Mouse (Mus musculus) right cerebral cortex, postnatal 14 days (tissue): ENCODE results near the gene Unc5a.

ENCODE experiments used
- DNase-seq: peaks from one replicate; pipeline ENCODE4 v3.0.0; 2022

The Unc5a gene

DNA sequence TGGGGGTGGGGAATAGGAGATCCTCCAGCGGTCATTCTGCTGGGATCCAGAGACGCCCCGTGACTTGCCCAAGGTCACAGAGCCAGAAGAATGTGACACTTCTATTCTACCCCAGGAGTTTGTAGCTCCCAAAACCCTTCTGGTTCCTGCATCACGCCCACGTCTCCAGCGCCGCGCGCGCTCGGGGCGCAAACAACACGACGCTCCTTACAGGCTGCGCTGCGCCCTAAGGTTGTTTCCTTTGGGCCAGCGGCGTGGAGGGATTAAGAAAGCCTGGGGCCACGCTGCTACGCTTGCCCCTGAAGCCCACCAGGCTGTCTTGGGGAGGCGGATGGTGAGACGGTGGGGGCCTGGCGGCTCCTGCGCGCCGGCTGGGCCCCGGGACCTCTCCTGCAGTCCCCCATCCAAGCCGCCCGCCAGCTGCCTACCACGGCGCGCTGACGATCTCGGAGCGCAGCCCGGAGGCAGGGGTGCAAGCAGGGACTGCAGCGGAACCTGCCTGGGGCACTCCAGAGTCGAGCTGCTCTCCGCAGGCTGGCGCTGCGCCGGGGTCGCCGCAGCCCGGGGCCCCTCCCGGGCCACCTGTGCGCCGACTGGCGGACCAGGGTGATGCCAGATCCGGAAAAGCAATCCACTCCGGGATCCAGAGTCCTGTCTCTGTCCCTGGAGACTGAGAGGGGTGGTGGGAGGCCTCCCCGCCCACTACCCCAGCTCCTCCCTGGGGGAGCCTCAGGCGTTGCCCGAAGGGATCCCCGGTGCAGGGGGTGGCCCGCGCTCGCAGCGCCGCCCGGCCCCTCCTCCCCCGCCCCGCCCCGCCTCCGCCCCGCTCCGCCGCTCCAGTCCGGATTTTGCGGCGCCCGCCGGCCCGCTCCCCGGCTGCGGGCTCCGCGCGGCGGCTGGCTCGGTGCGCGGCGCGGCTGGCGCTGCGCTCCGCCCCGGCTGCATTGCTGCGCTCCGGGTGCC lies at the start of gene Unc5a:
Gene Unc5a, plus strand, starts transcription at position 881 of the 963 bp plus-strand sequence.
- peak; percentile 72 for DNase-seq

DNA sequence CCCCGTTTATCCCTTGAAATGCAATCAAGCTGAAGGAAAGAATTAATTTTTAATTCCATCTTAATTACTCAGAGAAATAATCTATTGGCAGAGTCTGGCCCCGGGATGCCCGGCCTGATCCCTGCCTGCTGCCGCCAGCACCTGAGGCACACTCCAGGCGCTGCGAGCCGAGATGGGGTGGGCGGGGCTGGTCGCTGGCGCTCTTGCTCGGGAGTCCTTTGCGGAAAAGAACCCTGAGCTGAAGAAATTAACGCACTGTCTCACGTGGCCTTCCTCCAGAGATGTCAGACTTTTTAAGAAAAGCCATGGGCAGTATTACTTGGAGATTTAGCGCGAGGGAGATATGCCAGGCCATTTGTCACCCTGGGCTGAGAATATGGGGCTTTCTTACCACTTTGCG lies 37.2 kb upstream of the Unc5a start:
- DNase-seq: no peak

DNA sequence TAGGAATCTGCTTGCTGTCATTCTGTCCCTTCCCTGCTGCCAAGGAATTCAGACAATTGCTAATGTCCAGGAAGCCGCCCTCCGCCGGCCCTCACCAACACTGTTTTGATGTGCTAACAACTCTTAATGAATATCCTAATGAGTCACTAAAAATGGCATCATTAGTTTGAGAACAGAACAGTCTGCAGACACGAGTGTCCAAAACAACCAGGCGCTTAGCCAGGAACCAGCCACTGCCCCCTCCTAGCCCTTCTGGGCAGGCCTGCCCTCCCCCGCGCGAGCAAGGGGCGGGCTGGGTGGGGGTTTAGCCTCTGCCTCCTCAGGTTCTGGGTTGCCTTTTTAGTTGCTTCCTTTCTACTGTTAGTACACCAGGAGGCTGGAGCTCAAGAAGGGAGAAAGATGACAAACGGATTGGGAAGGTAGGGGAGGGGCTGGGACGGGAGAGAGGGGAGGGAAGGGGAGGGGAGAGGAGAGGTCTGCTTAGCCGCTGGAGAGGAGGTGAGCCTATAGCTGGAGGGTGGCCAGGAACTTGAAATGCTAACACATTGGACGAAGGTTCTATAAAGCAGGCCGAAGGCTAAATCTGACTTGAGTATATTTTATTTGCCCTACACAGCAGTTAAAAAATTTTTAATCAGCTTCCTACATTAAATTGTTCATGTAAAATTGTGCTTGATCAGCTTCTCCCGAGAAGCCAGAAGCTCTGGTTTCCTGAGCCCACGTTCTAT lies 36.2 kb upstream of the Unc5a start:
- no peak for DNase-seq

DNA sequence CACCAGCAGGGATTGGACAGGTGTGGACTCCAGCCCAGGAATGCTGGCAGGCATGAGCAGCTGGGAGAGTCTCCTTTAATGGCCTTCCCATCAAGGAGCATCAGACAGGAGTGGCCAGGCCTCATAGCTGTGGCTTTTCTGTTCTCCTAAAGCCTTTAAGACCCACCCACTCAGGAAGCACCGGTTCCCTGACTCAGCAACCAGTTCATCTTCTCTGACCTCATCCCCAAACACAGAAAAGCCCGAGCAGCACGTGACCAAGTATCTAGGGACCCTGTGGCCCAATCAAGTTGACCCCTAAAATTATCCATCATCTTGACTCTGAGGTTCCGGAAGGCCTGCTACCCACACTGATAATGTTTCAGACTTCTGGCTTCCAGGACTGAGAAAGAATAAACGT lies 32.6 kb upstream of the Unc5a start:
- DNase-seq: no peak

DNA sequence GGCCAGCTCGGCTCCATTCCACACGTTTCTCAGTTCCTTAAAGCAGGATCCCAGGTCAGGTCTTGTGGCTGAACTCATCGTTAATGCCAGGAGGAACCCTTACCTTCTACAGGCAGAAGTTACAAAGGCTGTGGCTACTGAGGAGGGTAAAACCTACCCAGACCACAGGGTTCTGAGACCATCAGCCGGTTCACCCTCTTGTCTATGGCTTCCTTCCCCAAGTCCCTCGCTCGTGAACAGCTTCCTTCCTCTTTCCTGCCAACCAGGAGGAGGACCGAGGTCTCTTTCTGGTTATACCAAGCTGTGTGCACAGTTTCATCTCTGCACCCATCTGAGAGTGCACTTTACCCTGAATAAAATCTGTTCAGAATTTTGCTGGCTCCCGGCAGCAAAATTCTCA lies 30.3 kb upstream of the Unc5a start:
- DNase-seq: no peak

DNA sequence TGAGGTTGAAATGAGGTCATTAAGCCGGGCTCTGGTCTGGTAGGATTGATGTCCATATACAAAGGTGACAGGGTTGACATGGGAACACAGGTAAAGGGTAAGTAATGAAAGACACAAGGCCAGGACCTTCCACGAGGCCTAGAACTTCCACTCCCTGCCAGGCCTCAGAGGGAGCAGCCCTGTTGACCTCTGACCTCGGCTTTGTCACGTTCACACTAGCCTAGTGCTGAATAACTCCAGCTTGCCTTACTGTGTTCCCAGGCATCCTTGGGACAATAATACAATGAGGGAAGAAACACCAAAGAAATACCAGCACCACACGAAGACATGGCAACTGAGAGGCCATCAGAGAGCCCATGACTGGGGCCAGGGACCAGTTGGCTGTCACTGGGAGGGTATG lies 29.5 kb upstream of the Unc5a start:
- DNase-seq: no peak

DNA sequence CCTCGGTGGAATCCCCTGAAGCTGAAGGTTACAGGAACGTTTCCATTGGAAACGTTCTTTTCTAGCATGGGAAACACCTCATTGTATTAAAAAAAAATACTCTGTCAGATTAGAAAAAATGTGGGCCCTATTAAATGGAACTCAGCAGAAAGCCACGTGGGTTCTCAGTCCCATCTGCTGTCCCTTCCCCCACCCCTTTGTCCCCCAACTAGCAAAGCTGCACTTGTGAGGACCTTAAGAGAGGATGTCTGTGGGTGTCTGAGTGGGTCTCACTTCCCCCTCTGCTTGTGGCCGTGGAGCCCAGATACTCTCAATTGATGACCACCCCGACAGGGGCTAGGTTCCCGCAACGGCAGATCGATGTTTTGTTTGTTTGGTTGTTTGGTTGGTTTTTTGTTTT lies 27.5 kb upstream of the Unc5a start:
- DNase-seq: no peak

DNA sequence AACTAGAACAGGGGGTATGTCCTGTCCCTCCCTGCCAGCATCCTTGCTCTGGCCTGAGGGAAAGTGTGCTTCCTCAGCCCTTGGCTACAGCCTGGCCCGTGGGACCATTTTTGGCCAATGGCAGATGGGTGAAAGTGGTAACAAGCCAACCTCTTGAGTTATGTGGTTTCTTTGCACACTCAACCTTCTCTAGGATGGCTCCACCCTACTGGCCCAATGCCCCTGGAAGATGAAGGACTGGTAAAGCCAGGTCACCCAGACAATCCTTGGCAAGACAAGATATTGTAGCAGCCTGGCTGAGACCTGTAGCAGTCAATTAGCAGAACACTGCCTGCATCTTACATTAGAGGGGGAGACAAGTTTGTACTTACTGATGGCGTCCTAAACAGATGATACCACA lies 25.5 kb upstream of the Unc5a start:
- no peak for DNase-seq

DNA sequence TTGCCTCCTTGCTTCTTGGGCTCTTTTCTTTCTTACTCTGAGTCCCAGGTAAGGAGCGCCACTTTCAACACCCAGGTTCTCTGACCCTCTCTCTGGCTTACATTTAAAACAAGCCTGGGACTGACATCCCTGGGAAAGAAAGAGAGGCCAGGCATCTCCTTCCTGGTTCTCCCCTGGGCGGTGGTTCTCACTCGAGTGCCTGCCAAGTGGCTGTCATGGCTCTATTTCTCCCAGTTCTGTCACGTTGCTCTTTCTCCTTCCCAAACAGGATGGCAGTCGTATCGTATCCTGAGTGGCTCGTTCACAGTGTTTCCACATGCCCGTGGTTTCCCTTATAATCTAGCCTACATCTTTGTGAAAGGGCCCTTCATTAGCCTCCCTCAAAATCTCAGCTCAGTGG lies 23.7 kb upstream of the Unc5a start:
- DNase-seq: no peak

DNA sequence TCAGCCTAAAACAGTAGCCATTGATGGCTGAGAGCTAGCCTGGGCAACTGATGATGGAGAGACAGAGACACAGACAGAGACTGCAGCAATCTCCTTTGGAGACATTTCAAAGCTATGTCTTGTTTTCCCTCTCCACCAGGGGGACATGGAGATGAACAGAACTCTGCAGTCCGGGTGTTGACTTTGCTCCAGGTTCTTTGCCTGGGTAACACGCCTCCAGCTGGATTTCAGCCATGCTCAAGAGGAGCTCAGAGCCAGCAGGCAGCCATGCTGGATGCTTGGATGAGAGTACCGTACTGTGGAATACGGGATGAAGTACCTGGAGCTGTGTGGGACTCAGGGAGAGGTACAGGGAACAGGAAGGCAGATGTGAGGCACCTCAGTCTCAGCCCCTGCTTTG lies 22.6 kb upstream of the Unc5a start:
- DNase-seq: peak; percentile 52

DNA sequence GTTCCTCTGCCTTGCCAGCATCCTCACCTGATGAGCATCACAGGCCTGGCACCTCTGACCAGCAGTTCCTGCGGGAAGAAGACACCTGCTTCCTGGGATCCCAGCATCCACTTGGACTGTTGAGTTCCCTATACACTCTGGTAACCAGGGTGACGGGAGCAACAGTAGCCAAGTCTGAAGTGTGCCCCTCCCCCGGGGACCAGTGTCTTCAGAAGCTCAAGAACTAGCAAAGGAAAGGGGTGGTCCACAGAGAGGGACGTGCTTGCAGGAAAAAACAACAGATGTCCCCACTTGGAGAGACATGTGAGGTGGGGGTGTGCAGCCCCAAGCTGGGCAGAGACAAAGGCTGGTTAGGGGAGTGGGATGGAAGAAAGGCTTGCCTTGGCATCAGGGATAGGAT lies 19.1 kb upstream of the Unc5a start:
- DNase-seq: no peak

DNA sequence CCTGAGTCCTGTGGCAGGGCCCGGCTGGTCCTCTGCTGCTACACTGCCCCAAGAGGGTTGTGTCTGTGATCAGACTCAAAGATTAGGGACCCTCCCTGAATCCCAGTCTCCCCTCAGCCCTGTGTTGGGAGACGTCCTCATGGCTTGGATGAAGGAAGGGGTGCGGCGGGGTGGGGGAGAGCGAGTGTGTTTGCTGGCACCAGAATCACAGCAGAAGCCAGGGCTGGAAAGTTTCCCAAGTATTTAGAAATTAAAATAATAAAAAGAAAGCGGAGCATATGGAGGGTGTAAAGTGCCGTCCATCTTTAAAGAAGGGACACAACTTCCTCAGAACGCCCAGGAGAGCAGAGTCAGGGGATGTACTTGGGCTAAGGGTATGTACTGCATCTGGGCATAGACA lies 14.3 kb upstream of the Unc5a start:
- no peak for DNase-seq

DNA sequence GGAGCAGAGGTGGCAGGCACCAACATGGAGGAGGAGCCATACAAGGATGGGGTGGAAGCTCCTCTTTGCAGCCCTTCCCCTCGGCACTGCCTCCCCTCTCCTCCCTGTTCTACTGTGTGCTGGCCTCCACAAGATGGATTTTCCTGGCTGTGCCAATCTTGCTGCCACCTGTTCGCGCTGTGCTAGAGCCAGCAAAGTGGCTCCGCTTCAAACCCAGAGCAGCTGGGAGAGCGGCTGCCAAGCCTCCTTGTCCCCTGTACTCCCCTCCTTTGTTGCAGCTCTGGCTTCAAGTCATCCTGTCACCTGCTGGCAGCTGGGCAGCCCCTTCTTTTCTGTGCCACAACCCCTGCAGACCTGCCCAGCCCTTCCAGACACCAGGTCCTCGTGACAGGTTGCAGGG lies 13.0 kb upstream of the Unc5a start:
- peak; percentile 69 for DNase-seq

DNA sequence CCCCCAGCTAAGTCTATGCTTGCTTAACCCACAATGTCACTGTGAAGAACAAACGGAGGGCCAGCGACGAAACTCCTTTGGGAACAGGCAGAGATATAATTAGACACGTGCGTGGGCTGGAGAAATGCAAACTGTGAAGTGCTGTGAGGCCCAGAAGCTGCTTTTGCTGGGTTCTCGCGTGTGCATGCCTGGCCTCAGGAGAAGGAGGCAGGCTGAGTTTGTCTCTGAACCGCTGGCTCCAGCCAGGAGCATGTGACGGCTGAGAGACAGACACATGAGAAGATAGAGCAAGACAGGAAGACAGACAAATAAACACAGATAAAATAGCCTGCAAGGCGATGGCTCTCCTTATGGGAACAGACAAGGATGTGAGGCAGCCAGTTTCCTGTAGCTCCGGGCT lies 11.3 kb upstream of the Unc5a start:
- peak; percentile 65 for DNase-seq

DNA sequence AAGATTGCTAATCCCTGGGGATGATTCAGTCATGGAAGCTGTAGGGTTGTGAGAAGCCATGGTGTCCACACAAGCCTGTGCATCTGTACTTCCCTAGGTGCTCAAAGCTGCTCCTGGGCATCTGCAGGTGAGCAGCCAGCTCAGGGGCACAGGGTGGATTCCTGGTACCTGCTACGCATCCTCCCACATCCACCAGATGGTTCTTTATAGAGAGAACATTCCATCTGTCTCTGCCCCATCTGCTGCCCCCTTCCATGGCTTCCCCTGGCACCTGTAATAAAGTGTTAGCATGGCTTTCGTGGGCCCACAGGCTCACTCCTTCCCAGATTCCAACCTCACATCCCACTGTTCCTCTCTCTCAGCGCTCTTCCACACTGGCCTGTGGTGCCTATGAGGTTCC lies 10.7 kb upstream of the Unc5a start:
- no peak for DNase-seq

DNA sequence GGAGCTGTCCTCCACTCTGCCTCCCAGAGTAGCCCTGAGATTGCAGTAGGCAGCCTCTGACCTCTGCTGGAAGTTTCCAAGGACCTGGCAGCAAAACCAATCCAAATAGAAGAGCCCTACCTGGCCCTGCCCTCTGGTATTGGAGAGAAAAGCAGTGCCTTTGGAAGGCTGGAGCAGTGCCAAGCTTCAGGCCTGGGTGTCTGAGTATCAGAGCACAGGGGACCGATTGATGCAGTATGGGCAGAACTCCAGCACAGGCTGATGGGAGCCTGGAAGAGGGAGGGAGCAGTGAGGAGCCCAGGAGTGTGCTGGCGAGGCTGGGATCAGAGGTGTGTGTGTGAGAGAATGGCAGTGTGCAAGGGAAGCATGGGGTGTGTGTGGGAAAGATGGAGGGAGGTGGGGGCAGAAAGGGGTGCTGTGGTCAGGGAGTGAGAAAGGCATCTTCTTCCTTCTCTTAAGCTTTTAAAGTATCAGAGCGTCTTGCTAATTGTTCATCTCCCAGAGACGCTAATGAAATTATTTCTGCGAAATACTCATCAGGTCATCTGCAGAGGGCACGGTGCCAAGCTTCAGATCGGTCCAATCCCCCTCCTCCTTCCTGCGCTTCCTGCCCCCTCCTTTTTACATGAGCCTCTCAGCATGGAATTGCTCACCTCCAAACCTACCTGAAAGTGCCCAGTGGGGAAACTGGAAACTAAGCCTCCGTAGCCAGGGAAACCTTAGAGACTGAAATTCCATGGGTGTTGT lies 4.6 kb upstream of the Unc5a start:
- DNase-seq: peak; percentile 61

DNA sequence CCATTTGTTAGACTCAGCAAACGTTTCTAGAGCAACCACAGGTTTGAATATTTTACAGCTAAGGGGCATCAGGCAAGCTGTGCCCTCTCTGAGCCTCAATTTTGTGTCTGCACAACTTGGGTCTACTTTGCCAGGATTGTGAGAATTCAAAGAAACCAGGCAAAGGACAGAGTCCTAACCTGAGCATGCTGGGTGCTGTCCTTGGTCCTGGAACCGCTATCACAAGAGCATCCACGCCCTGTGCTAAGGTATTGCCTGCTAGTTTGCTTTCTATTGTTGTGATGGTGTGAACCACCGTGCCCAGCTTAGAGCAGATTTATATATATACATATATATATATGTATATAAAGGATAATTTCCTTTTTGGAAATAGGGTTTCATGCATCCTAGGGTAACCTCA lies 3.9 kb upstream of the Unc5a start:
- no peak for DNase-seq

DNA sequence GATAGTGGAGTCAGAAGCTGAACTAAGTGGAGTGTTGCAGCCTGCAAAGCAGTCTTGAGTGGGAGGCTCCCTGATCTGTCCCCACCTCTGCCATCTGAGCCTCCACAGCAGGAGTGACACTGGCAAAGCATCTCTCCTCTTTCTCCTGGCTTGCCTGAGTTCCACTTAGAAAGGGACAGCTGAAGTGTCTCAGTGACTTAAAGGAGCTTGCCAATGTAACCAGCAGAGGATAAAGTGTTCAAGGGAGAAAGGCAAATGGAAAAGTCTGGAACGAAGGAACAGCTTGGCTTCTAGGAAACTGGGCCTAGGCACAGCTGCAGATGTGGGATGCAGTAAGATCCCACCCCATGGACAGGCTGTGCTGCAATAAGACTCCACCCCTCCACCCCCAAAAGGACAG lies 2.8 kb upstream of the Unc5a start:
- DNase-seq: no peak

DNA sequence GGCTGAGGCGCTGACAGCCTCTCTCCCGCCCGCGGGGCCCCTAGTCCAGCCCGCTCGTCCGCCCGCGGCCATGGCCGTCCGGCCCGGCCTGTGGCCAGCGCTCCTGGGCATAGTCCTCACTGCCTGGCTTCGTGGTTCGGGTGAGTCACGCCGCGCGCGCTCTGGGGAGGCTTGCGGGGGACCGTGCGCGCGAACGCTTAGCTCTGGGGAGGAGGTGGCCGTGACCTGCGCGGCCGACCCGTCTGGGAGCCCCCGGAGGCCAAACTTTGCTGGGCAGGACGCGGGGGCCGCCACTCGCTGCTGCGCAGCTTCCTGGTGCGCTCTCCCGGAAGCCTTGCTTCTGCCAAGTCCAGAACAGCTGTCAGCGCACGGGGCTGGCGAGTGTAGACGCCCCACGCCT lies 381 bp downstream of the Unc5a start:
- peak; percentile 66 for DNase-seq

DNA sequence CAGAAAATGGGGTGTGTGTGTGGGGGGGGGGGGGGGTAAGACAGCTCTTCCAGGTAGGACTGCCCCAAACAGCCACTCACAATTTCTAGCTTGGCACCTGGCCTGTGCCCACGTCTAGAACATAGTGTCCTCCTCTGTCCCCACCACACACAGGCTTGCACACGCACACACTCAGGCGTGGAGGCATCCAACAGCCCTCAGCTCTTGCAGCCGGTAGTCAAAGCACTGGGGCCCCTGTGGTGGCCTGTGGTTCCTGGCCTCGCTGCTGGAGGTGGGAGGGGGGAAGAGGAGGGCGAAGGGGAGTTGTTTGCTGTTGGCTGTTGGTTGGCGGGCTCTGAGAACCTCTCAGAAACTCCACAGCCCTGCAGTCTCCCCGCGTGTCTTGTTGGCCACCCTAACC lies 920 bp downstream of the Unc5a start:
- no peak for DNase-seq

DNA sequence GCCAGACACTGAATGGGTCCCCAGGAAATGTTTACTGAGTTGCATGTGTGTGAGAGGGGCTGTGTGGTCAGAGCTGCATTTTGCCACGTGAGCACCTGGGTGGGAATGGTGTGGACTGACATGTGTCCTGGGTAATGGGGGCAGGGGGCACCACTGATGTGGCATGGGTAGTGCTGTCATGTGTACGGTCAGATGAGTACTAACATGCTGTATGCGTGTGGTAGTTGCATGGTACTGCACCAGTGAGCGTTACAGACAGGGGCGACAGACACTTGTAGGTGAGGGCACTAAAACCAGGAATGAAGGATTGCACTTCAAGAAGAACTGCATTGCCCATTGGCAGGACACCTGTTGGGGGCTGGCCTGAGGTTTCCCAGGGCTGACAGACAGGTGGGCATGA lies 2.0 kb downstream of the Unc5a start:
- no peak for DNase-seq

DNA sequence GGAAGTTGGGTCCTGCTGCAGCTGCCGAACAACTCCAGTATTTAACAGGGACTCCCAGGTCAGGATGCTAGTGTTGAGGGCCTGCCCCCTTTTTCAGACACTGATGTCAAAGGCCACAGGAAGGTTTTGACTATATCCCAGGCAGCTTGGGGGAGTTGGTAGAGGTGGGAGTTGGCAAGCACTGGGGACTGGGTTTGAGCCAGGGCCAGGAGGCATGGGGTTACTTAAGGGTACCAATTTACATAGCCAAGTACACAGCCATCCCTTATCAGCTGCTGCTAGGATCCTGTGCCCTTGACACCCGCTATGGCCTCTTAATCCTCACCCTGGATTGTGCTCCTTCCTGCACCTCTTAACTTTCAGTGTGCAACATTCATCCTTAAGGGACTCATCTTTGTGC lies 5.5 kb downstream of the Unc5a start:
- no peak for DNase-seq

DNA sequence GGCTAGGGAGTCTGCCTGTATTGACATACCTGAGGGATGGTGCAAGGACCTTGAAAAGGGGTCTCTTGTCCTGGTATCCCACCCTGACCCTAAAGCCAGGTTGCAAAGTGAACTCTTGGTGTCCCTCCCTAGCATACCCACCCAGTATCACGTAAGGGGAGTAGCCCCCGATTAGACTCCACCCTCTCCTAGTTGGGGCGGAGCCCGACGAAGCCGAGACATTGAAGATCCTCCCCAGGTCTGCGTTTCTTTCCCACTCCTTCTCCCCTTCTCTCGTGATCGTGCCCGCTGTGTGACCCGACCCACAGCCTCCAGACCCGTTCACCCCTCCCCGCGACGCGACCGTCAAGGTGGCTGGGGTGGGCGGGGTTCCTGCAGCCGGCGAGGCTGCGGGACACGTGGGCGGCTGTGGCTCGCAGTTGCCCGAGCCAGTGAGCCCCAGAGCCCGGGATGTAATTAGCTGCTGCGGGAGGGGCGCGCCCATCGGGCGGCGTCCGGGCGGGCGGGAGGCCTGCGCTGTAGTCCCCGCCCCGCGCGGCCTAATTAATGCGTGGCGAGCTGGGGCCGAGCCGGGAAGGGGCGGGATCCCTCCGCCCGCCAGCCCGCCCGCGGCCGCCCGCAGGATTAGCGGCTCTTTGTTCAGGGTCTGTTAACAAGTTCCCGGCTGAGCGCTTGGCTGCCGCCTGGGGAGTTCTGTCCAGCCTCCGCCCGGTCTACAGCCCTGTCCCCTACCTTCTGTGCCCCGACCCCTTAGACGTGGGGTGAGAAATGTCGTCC lies 6.7 kb downstream of the Unc5a start:
- DNase-seq: peak; percentile 38
